Mouse (Mus musculus) cerebellum, adult 11 months (tissue): ENCODE data around the gene Gm47955.
"Not testable (repeated sequence)": the region's sequence is repeated elsewhere in the genome, so short reads cannot be mapped to it uniquely, and the experiment has no call there.

Source experiments
- DNase-seq: peaks from one replicate; pipeline ENCODE4 v3.0.0; 2022

The Gm47955 gene

GRCm38 (mm10) chr1:82959870-82960385 is at the start of gene Gm47955:
Gene Gm47955 (plus strand): TSS chr1:82960286.
- DNase-seq, result no peak

DNA sequence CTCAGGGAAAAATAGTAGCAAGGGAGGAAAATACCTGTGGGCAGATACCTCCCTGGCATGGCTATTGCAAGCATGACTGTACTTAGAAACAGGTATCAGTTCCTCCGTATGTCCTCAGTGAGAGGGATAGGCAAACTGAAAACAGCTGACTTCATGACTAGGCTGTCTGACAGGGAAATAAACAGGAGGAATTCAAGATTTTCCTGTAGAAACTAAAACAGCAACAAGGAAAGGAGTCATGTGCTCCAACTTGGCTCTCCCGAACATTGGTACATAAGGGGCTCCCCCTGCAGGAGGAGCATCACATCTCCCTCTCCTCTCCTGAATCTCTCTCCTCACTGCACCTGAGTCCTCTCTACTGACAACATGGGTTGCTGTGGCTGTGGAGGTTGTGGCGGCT is 47.1 kb upstream of the Gm47955 start, which contains the start of gene A030005L19Rik:
Gene A030005L19Rik, plus strand, starts transcription at position 301 of the 400 bp plus-strand sequence.
- DNase-seq, result no peak

DNA sequence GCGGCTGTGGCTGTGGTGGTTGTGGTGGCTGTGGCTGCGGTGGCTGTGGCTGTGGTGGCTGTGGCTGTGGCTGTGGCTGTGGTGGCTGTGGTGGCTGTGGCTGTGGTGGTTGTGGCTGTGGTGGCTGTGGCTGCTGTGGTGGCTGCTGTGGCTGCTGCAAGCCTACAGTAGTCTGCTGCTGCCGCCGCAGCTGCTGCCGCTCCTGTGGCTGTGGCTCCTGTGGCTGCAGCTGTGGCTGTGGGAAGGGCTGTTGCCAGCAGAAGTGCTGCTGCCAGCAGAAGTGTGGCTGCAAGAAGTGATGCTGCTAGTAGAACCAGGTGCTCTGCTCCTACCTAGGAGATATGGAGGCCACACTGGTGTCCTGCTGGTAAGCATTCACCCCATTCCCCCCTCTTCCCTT is 46.7 kb upstream of the Gm47955 start:
- DNase-seq, result not testable (repeated sequence)

GRCm38 (mm10) chr1:82924650-82925049 is 35.4 kb upstream of the Gm47955 start, which contains the start of gene A030014E15Rik:
Gene A030014E15Rik (plus strand): TSS chr1:82924917.
- DNase-seq, result no peak

GRCm38 (mm10) chr1:82930558-82930957 is 29.5 kb upstream of the Gm47955 start:
- DNase-seq, result not testable (repeated sequence)

DNA sequence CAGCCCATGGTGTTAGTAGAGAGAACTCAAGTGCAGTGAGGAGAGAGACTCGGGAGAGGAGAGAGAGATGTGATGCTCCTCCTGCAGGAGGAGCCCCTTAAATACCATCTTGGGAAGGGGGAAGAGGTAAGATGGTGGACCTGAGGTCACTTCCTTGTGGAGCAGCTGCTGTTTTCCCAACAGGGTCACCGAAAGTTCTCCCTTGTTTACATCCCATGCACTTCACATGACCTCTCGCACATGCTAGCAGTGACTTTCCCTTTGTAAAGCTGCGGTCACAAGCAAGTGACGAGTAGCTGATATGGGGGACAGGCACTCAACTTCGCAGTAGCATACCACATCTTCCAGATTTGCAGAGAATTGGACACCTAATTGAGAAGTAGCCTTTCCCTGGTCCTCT is 28.8 kb upstream of the Gm47955 start, which contains the start of gene Gm6217:
Gene Gm6217, minus strand, starts transcription at position 74 of the 400 bp plus-strand sequence.
- not testable (repeated sequence) for DNase-seq

GRCm38 (mm10) chr1:82938666-82939065 is 21.4 kb upstream of the Gm47955 start:
- DNase-seq, result no peak

- not testable (repeated sequence) for DNase-seq
These were observed 17.6 kb upstream of the Gm47955 start for GRCm38 (mm10) chr1:82942505-82942904.

DNA sequence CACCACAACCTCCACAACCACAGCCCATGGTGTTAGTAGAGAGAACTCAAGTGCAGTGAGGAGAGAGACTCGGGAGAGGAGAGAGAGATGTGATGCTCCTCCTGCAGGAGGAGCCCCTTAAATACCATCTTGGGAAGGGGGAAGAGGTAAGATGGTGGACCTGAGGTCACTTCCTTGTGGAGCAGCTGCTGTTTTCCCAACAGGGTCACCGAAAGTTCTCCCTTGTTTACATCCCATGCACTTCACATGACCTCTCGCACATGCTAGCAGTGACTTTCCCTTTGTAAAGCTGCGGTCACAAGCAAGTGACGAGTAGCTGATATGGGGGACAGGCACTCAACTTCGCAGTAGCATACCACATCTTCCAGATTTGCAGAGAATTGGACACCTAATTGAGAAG is 16.8 kb upstream of the Gm47955 start, which contains the start of gene A030003K21Rik:
Gene A030003K21Rik, minus strand, starts transcription at position 94 of the 400 bp plus-strand sequence.
- DNase-seq, result not testable (repeated sequence)

DNA sequence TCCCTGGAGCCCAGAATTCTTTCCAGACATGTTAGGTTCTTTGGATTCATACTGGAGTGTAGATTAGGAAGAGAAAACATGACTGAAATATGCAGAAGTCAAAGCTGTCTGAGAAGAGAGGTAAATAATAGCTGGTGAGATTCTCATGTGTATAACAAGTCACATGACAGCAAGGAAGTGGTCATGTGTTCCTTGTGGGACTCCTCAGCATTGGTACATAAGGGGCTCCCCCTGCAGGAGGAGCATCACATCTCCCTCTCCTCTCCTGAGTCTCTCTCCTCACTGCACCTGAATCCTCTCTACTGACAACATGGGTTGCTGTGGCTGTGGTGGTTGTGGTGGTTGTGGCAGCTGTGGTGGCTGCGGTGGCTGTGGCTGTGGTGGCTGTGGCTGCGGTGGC is 14.1 kb upstream of the Gm47955 start:
- not testable (repeated sequence) for DNase-seq

DNA sequence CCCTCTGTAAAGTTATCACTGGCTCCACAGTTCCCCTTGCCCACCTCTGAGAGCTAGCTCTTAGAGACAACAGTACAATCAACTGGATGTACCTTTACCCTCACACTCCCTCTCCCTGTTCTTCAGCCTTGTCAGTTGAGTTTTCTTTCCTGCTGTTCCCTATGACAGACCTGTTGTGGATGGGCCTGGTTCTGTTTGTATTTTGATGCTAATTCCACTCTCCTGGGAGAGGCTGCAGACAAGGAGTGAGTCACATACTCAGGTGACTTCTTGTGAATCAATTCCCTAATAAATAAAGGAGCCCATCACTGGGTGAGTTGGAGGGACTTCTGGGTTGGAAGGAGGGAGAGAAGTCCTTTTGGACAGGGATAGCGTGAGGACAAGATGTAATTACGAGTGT is 11.5 kb upstream of the Gm47955 start:
- no peak for DNase-seq

- not testable (repeated sequence) for DNase-seq
These were observed 4.2 kb upstream of the Gm47955 start, which contains the start of gene Gm7544 for GRCm38 (mm10) chr1:82955913-82956312. Gene Gm7544 (minus strand): TSS chr1:82956013.

DNA sequence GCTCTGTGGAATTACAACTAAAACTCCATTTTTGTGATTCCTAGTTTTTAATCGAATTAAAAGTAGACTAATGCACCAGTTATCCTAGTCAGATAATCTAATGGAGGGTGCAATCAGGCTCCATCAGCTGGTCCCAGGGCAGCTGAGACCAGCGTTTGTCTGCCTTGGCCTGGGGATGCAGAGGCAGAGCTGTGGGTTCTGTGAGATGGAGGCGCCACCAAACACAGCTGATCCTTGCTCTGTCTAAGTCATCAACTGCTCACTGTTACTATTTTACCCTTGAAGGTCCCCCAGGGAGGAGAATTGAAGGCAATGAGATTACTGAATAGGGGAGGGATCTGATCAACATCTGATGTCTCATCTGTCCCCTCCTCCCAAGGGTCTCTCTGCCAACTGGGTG is 6.3 kb downstream of the Gm47955 start:
- no peak for DNase-seq

DNA sequence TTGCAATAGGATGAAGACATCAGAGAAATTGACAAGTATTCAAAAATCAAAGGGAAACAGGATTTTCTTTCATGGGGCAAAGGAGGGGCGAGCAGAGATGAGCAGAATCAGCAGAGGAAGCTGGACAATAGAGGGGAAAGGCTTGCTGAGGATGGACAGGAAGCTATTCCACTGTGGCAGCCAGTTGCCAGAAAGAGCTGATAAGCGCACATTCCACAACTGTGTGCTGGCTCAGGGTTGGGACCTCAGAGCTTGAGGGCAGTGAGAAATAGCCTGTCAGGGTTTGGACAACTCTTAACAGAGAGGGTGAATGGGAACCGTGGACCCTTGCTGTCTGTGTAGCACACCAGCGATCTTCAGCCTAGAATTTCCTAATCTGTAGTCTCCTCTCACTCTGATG is 12.0 kb downstream of the Gm47955 start:
- no peak for DNase-seq

- DNase-seq, result no peak
These were observed 13.2 kb downstream of the Gm47955 start for GRCm38 (mm10) chr1:82973244-82973643.

GRCm38 (mm10) chr1:82973901-82974300 is 13.8 kb downstream of the Gm47955 start:
- DNase-seq, result no peak

DNA sequence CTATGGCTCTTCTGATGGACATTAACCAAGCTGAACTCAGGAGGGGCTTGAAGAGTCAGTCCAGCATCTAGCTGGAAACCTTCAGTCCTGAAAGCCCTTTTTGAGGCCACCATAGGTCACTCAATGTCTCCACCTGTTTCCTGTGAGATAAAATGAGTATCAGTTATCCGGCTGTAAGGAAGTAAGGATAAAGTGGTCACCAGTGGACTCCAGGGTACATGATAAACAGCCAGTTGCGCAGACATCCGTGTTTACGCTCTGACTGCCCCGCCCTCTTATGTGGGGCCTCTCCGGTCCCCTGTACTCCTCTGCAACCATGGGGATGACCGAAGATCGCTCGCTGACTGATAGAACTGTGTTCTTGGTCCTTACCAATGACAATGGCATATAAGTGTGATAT is 14.3 kb downstream of the Gm47955 start:
- DNase-seq, result no peak

DNA sequence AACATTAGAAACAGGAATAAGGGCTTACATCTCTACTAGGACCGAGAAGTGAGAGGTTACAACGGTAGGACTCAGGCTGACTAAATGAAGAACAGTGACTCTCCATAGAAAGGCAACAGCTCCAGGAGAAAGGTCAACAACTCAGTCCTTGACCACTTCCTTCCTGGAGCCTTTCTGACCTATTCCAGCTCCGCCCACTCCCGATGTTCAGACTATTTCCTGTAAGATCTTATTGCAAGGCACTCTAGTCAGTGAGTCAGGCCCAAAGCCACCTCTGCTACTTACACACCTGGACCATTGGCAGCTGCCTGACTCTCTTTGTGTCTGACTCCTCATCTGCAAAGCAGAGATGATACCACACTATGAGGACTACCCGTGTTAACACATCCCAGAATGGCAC is 15.7 kb downstream of the Gm47955 start:
- no peak for DNase-seq

- no peak for DNase-seq
These were observed 17.8 kb downstream of the Gm47955 start for GRCm38 (mm10) chr1:82977840-82978239.

DNA sequence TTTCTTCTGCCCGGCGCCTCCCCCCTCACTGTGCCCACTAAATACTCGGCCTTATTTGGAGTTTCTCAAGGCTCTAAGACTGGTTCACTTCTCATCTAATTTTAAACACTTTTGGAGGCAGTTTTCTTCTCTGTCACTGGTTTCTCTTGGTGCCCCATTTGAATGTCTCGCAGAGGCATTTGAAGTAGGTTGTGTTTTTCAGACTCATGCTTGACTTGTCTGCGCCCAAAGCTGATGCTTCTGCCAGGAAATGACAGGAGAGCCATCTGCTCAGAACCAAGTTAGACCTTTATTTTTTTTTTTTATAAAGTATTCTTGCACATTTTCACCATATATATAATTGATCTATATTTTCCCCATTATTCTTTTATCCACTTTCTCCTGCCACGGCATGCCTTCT is 26.7 kb downstream of the Gm47955 start:
- no peak for DNase-seq

DNA sequence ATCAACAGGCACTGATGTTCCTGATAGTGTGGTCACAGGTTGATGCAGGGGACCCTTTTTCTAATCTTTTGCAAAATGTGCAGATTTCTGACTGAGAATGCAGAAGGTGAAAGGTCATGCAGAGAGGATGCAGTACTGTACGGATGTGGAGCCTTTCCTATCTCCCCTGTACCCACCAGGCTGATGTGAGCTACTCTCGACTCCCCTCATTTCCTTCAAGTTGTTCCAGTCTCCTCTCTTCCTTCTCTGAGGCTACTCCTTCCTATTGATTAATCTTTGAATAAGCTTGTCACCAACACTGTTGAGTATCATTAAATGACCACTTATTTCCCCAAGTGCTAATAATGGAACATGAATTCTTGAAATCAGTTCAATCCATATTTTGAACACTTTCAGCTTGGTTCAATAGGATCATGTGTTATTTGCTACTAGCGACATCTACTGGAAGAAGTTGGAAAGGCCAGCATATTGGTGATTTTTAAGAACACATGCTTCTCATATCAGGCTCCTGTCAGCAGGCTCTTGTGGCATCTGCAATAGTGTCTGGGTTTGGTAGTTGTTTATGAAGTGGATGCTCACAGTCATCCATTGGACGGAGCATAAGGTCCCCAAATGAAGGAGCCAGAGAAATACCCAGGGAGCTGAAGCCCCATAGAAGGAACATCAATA is 27.6 kb downstream of the Gm47955 start:
- DNase-seq, result peak; percentile 3

GRCm38 (mm10) chr1:82991062-82991461 is 31.0 kb downstream of the Gm47955 start:
- no peak for DNase-seq

DNA sequence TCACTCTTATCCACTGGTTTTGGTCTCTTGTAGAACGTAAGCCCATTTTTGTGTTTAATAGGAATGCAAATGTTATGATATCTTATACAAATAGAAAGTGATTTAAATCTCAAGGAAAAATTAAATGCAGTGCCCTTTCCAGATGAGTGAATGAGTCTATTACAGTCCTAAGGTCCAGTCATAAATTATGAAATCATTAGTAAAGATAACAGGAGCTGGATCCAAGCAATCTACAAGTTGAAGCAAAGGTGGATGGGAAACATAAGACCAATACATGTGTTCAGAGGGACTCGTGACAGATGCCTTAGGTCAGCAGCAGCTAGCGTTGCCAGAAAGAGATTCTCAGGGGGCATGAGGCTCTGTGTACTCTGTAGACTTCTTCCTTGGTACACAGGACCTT is 31.5 kb downstream of the Gm47955 start:
- DNase-seq, result no peak

DNA sequence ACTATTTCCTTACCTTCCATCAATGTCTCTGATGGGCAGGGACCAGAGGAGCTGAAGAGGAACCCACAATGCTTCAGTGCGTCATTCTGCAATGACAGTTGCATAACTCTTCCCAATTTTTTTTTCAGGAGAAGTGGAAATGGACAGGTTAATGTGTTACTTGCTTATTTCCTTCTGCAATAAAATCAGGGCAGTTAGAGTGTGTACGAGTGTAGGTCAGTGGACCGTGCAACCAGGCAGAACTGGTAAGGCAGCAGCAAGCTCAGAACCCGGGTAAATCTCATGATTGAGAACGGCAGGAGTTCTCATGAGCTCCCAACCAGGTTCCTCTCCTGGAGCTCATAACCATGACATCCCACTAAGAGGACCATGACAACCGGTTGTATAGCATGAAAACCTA is 32.0 kb downstream of the Gm47955 start:
- no peak for DNase-seq
